Mouse (Mus musculus): ENCODE results near the gene Olfr129. TPM values are rescaled to one million over a fixed set of nuclear protein-coding genes. Genes with fewer than 3 reads are reported as not detected.

The Olfr129 gene
- polyA plus RNA-seq (2021; fragmentation: Nextera tagmentation), result not detected in 2 replicates
- long read RNA-seq, experiment 1, result 0 reads
- long read RNA-seq, experiment 2, result 0 reads

GRCm38 (mm10) chr17:38059979-38060378 is at the start of gene Olfr129:
TSS of gene Olfr129 (minus strand) at chr17:38060079.

GRCm38 (mm10) chr17:38088593-38088992 is 28.7 kb upstream of the Olfr129 start, which contains the start of gene Olfr131:
TSS of gene Olfr131 (minus strand) at chr17:38088693.

GRCm38 (mm10) chr17:38063621-38064020 is 3.7 kb upstream of the Olfr129 start, which contains the start of gene Olfr130:
TSS of gene Olfr130 (plus strand) at chr17:38063921.

Other genes starting within 250 kb of the Olfr129 start
- gene Olfr125, start 227.1 kb downstream of the Olfr129 start, polyA plus RNA-seq (2021; fragmentation: Nextera tagmentation), result not detected in 2 replicates
- gene Olfr126, start 212.6 kb downstream of the Olfr129 start, polyA plus RNA-seq (2021; fragmentation: Nextera tagmentation), result not detected in 2 replicates
- gene Olfr127, start 159.6 kb downstream of the Olfr129 start, polyA plus RNA-seq (2021; fragmentation: Nextera tagmentation), result not detected in 2 replicates
- gene Olfr128, start 139.5 kb downstream of the Olfr129 start, polyA plus RNA-seq (2021; fragmentation: Nextera tagmentation), result not detected in 2 replicates
- gene Olfr761, start 107.0 kb downstream of the Olfr129 start, polyA plus RNA-seq (2021; fragmentation: Nextera tagmentation), result not detected in 2 replicates
- gene Olfr130, start 3.8 kb upstream of the Olfr129 start, polyA plus RNA-seq (2021; fragmentation: Nextera tagmentation), result not detected in 2 replicates
- gene Olfr131, start 28.6 kb upstream of the Olfr129 start, polyA plus RNA-seq (2021; fragmentation: Nextera tagmentation), result not detected in 2 replicates
- gene Olfr132, start 74.4 kb upstream of the Olfr129 start, polyA plus RNA-seq (2021; fragmentation: Nextera tagmentation), result not detected in 2 replicates
- not detected in 2 replicates for gene Olfr133, start 85.2 kb upstream of the Olfr129 start, polyA plus RNA-seq (2021; fragmentation: Nextera tagmentation)
- gene Olfr134, start 111.3 kb upstream of the Olfr129 start, polyA plus RNA-seq (2021; fragmentation: Nextera tagmentation), result not detected in 2 replicates
- gene Olfr135, start 144.3 kb upstream of the Olfr129 start, polyA plus RNA-seq (2021; fragmentation: Nextera tagmentation), result not detected in 2 replicates
- not detected in 2 replicates for gene Olfr138, start 201.0 kb upstream of the Olfr129 start, polyA plus RNA-seq (2021; fragmentation: Nextera tagmentation)
- not detected in 2 replicates for gene Olfr137, start 247.5 kb upstream of the Olfr129 start, polyA plus RNA-seq (2021; fragmentation: Nextera tagmentation)

Measured in layer of hippocampus, adult 6 months (tissue).